Mouse (Mus musculus) left cerebral cortex, adult 6 months (tissue): ENCODE measurements around the gene Gm21725. TPM values are rescaled to one million over a fixed set of nuclear protein-coding genes. Genes with fewer than 3 reads are reported as not detected.

Experiments
- long read RNA-seq, 2 experiments: library from polyadenylated mRNA; unstranded; transcript quantifications; one replicate each; pipeline ENCODE4 v2.0.0; 2019 to 2020
- polyA plus RNA-seq: library from polyadenylated mRNA; unstranded; fragments of <200 nt; fragmentation: Nextera tagmentation; gene quantifications from 2 replicates; pipeline ENCODE4 v1.2.3, GENCODE M21; 2021

Gene Gm21725
- polyA plus RNA-seq, result not detected in 2 replicates
- long read RNA-seq, experiment 1, result 0 reads
- long read RNA-seq, experiment 2, result 0 reads

GRCm38 (mm10) chrY:13348963-13349362 lies at the start of gene Gm21725:
Gene Gm21725 (minus strand): TSS chrY:13349063.

Other genes starting within 250 kb of the Gm21725 start
- gene Gm21891, start 215.6 kb downstream of the Gm21725 start, polyA plus RNA-seq, result not detected in 2 replicates
- gene Gm21425, start 187.1 kb downstream of the Gm21725 start, polyA plus RNA-seq, result not detected in 2 replicates
- gene Gm21828, start 125.1 kb downstream of the Gm21725 start, polyA plus RNA-seq, result not detected in 2 replicates
- gene Gm21440, start 96.7 kb downstream of the Gm21725 start, polyA plus RNA-seq, result not detected in 2 replicates
- not detected in 2 replicates for gene Gm21454, start 96.6 kb downstream of the Gm21725 start, polyA plus RNA-seq
- gene Gm21866, start 116.5 kb upstream of the Gm21725 start, polyA plus RNA-seq, result not detected in 2 replicates
- not detected in 2 replicates for gene Gm20773, start 145.0 kb upstream of the Gm21725 start, polyA plus RNA-seq